Mouse (Mus musculus) limb, embryonic 14.5 days (tissue): ENCODE data around the gene Pald1. TPM values are rescaled to one million over a fixed set of nuclear protein-coding genes. Genes with fewer than 3 reads are reported as not detected.
A peak's percentile ranks its signal among the peaks of the same experiment; 100 is the strongest.

Experiments used
- ATAC-seq: fragments of 200-750 bp; cut with Nextera tagmentation; 2 replicates; pipeline ENCODE4 v1.8.0; 2017; ENCODE audit warnings: low read depth, moderate number of reproducible peaks, moderate TSS enrichment; ENCODE audit not compliant: low FRiP score
- DNase-seq: peaks from one replicate; pipeline ENCODE4 v3.0.0-alpha.2; 2015; ENCODE audit warnings: low spot score
- H3K27ac ChIP-seq: fragments of 300-500 bp; sonication (generic); replicated peaks from 2 replicates; pipeline ENCODE4 v1.5.1; 2014; ENCODE audit warnings: low read depth, mild to moderate bottlenecking, low read length, moderate library complexity, mixed read lengths
- H3K27me3 ChIP-seq: fragments of 300-500 bp; sonication (generic); 2 replicates; pipeline ENCODE4 v1.6.1; 2014; ENCODE audit warnings: low read length, mixed read lengths; ENCODE audit not compliant: control insufficient read depth, insufficient read depth
- H3K36me3 ChIP-seq: fragments of 300-500 bp; sonication (generic); 2 replicates; pipeline ENCODE4 v1.6.1; 2014; ENCODE audit warnings: mild to moderate bottlenecking, low read length, moderate library complexity, mixed read lengths; ENCODE audit not compliant: control insufficient read depth, insufficient read depth
- H3K4me1 ChIP-seq: fragments of 300-500 bp; sonication (generic); 2 replicates; pipeline ENCODE4 v1.6.1; 2014; ENCODE audit warnings: antibody characterized with exemption, low read length, mixed read lengths; ENCODE audit not compliant: control insufficient read depth, insufficient read depth
- H3K4me2 ChIP-seq: fragments of 300-500 bp; sonication (generic); replicated peaks from 2 replicates; pipeline ENCODE4 v1.6.1; 2014; ENCODE audit warnings: low read depth, mild to moderate bottlenecking, low read length, moderate library complexity; ENCODE audit not compliant: severe bottlenecking
- H3K4me3 ChIP-seq: fragments of 300-500 bp; sonication (generic); replicated peaks from 2 replicates; pipeline ENCODE4 v1.5.1; 2014; ENCODE audit warnings: low read length
- H3K9ac ChIP-seq: fragments of 300-500 bp; sonication (generic); 2 replicates; pipeline ENCODE4 v1.6.1; 2014; ENCODE audit warnings: mild to moderate bottlenecking, low read depth, low read length, moderate library complexity; ENCODE audit not compliant: severe bottlenecking
- H3K9me3 ChIP-seq: fragments of 300-500 bp; sonication (generic); 2 replicates; pipeline ENCODE4 v1.6.1; 2016; ENCODE audit warnings: low read length; ENCODE audit not compliant: control insufficient read depth
- POLR2A ChIP-seq: fragments of 200-500 bp; IDR thresholded peaks from 2 replicates; pipeline ENCODE4 v1.8.0; 2012; ENCODE audit warnings: inconsistent platforms, mild to moderate bottlenecking, moderate library complexity, borderline replicate concordance; ENCODE audit not compliant: insufficient read depth, insufficient read length; ENCODE audit errors: extremely low read depth
- WGBS: fragments of 180-500 bp; shearing (Covaris S2); extraction: QIAGEN DNeasy Blood & Tissue Kit; methylation state at CpG from one replicate; pipeline ENCODE4 v1.1.7; 2014; 5-methylcytosine and 5-hydroxymethylcytosine counted together
- polyA plus RNA-seq, 2 experiments: library from polyadenylated mRNA; depleted of rRNA in 1 of 2; stranded (reverse) in 1 of 2; unstranded in 1 of 2; fragments of >200 nt; fragmentation: Nextera tagmentation in 1 of 2; extraction: Ambion mirVana in 1 of 2; gene quantifications; 2 replicates each; pipeline versions ENCODE4 v1.2.1 to v1.2.3; 2012 to 2014

Gene Pald1
- polyA plus RNA-seq, 2 experiments: 19.4 to 24.9 TPM

- Histone ChIP-seq H3K27me3 (no peaks in the 10 kb centered on the region), H3K4me1 (no peaks in the 10 kb centered on the region), H3K4me2 (no peak overlapping the region), H3K9ac (no peak overlapping the region), H3K9me3 (no peaks in the 10 kb centered on the region), H3K27ac (no peak overlapping the region), H3K36me3 (peaks cover 34% of the 10 kb centered on the region), H3K4me3 (no peak overlapping the region)
- no peak for TF ChIP-seq POLR2A
- DNase-seq: no peak
- no peak for ATAC-seq
- WGBS: 14% methylated on average over 10 of the region's 10 CpGs
Measured at GRCm38 (mm10) chr10:61346374-61346773, 37.0 kb downstream of the Pald1 start.

GRCm38 (mm10) chr10:61345179-61345578 is 38.2 kb downstream of the Pald1 start:
- no peaks in the 10 kb centered on the region for H3K4me1 ChIP-seq
- no peaks in the 10 kb centered on the region for H3K9me3 ChIP-seq
- no peak overlapping the region for H3K4me3 ChIP-seq
- peaks cover 22% of the 10 kb centered on the region for H3K36me3 ChIP-seq
- no peaks in the 10 kb centered on the region for H3K27me3 ChIP-seq
- H3K9ac ChIP-seq: no peak overlapping the region
- ATAC-seq (no peak), DNase-seq (no peak)
- TF ChIP-seq POLR2A: no peak
- 76% methylated on average over 8 of the region's 8 CpGs for whole genome bisulfite sequencing
- H3K4me2 ChIP-seq: no peak overlapping the region
- no peak overlapping the region for H3K27ac ChIP-seq

- H3K27me3 ChIP-seq: no peaks in the 10 kb centered on the region
- H3K27ac ChIP-seq: no peak overlapping the region
- H3K9ac ChIP-seq: no peak overlapping the region
- ATAC-seq: no peak
- H3K4me1 ChIP-seq: no peaks in the 10 kb centered on the region
- no peaks in the 10 kb centered on the region for H3K9me3 ChIP-seq
- TF ChIP-seq POLR2A: no peak
- no peak overlapping the region for H3K4me3 ChIP-seq
- peak; percentile 15 for DNase-seq
- WGBS: 69% methylated on average over 8 of the region's 8 CpGs
- H3K4me2 ChIP-seq: no peak overlapping the region
- H3K36me3 ChIP-seq: peaks cover 15% of the 10 kb centered on the region
Measured at GRCm38 (mm10) chr10:61343950-61344349, 39.4 kb downstream of the Pald1 start.

GRCm38 (mm10) chr10:61342750-61343149 is 40.6 kb downstream of the Pald1 start:
- no peak overlapping the region for H3K4me3 ChIP-seq
- H3K36me3 ChIP-seq: peaks cover 10% of the 10 kb centered on the region
- no peak overlapping the region for H3K4me2 ChIP-seq
- no peak for DNase-seq
- TF ChIP-seq POLR2A: no peak
- WGBS: 94% methylated on average over 13 of the region's 13 CpGs
- no peaks in the 10 kb centered on the region for H3K4me1 ChIP-seq
- H3K27ac ChIP-seq: no peak overlapping the region
- no peak for ATAC-seq
- H3K9ac ChIP-seq: no peak overlapping the region
- H3K27me3 ChIP-seq: no peaks in the 10 kb centered on the region
- H3K9me3 ChIP-seq: no peaks in the 10 kb centered on the region

- no peak for TF ChIP-seq POLR2A
- Histone ChIP-seq H3K4me1 (no peaks in the 10 kb centered on the region), H3K27me3 (no peaks in the 10 kb centered on the region), H3K4me2 (no peak overlapping the region), H3K27ac (no peak overlapping the region), H3K4me3 (no peak overlapping the region), H3K36me3 (peaks cover 10% of the 10 kb centered on the region), H3K9me3 (no peaks in the 10 kb centered on the region), H3K9ac (no peak overlapping the region)
- 66% methylated on average over 6 of the region's 6 CpGs for WGBS
- DNase-seq: no peak
- peak; percentile 46; the same call in 1 of the 2 replicates for ATAC-seq
Measured at GRCm38 (mm10) chr10:61341557-61341956, 41.8 kb downstream of the Pald1 start.

- no peaks in the 10 kb centered on the region for H3K4me1 ChIP-seq
- ATAC-seq (no peak), DNase-seq (no peak)
- no peak overlapping the region for H3K4me3 ChIP-seq
- H3K27ac ChIP-seq: no peak overlapping the region
- H3K27me3 ChIP-seq: no peaks in the 10 kb centered on the region
- H3K9ac ChIP-seq: no peak overlapping the region
- TF ChIP-seq POLR2A: no peak
- H3K36me3 ChIP-seq: peaks cover 10% of the 10 kb centered on the region
- no peak overlapping the region for H3K4me2 ChIP-seq
- no peaks in the 10 kb centered on the region for H3K9me3 ChIP-seq
- 95% methylated on average over 5 of the region's 5 CpGs for WGBS
Measured at GRCm38 (mm10) chr10:61341045-61341444, 42.3 kb downstream of the Pald1 start.
